Mouse (Mus musculus): ENCODE data around the gene Ccdc102a.
A peak's percentile ranks its signal among the peaks of the same experiment; 100 is the strongest.

Gene Ccdc102a

DNA sequence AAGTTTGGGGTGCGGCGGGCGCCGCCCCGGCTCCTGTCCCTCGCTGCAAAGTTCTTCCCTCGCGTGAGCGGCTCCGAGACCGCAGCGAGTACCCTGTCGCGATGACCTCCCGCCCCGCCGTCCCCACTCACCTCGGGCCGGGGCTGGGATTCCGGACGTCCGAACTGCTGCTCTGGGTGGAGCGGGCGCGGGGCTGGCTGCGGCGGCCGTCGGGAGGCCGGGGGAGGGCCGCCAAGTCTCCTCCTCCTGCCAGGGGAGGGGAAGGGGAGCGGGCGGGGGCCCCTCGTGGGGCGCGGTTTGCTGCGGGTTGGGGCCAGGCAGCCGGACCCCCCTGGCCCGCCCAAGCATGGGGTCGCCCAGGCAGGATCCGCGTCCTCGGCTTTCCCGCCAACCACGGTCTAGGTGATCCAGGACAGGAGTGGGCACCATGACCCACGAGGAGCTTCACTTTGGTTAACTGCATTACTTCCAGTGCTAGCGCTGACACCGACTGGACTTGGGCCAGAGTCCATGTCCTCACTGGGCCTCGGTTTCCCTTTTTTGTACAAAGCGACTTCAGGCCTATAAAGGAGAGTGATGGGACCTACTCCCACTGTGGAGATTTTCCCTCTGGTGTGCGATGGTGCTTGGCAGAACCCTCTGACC is at the start of gene Ccdc102a:
TSS of gene Ccdc102a (minus strand) at position 248 of the 645 bp plus-strand sequence.
- DNase-seq (ENCODE audit: low spot score in 2 of 2), result peak in 1 of 2 experiments; percentile 29

DNA sequence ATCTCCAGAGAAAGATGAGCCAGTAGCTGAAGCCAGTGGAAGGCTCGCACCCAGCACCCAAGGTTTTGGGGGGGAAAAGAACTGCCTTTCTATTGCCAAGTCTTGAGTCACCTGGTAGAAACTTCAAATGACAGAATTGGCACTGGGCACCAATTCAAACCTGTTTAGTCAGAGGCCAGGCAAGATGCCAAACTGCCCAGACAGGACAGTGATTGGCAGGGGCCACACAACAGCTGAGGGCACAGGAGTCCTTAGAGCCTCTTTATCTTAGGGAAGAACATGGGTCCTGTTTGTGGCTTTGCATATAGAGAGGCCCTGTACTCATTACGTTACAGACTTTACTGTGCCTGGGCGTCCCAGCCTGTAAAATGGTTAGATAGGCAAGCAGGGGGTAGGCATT is 49.7 kb upstream of the Ccdc102a start:
- no peak for DNase-seq (ENCODE audit: low spot score in 2 of 2)

DNA sequence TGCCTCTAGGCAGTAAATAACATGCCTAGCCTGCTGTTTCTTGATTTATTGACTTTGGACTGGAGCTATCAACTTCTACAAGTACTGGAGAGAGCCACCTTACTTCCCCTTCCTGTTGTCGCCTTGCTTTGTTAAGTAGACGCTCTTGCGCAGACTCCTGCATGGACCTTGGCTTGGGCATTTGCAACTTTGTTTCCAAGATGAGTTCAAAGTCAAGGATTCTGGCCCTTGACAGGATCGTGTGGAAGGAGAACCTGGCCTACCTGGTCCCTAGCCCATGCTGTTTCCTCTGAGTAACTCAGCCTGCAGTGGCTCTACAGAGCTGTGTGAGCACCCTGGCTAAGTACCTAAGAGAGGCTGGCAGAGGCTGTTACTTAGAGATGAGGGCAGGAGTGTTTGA is 49.2 kb upstream of the Ccdc102a start:
- no peak for DNase-seq (ENCODE audit: low spot score in 2 of 2)

DNA sequence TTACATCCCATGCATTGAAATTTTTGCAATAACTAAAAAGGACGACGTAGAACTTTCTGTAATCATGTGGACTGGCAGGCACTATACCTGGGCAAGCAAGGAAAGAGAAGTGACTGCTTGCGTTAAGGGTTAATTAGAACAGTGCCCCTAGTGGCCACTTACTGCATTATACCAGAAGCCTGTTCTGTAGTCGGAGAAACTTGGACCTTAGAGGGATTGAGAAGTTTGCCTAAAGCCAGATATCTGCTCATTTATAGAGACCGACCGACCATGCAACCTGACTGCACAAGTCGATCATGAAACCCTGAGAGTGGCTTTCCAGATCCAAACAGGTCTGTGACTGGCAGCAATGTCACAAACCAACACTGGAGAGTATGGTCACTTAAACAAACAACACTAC is 48.7 kb upstream of the Ccdc102a start:
- peak; percentile 54 to 67 for DNase-seq (ENCODE audit: low spot score in 2 of 2)

DNA sequence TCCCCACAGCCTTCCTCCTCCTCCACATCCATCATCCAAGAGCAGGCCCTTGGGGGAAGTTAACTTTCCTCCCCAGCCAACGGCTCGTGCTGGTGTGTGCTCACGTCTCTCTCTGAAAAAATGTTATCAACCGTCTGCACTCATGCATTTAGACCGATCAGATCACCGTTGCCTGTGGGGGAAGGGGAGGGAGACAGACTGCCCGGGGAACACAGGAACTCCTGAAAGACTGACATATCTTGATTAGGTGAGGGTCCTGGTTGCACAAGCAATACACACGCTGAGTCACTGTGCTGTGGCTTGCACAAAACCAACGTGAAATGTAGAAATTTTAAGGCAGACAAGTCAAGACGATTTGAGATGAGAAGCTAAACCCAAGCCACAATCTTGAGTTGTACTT is 46.9 kb upstream of the Ccdc102a start:
- DNase-seq (ENCODE audit: low spot score in 2 of 2), result peak; percentile 55 to 72

DNA sequence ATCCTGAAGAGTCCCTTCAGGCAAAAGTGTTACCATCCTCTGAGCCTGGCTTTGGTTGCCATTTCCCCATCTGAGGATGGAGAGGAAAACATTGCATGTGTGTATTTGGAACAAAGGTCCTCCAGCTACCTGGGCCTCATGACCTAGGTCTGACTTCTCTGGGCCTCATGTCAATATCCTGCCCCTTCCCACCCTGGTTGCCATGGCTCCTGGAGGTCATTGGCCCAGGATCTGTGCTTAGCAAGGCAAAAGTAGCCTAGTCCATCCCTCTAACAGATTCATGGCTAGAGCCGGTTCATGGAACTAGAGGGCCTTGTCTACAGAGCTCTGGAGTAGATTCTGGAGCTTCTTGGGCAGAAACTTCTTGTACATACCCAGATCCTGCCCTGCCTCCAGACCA is 44.3 kb upstream of the Ccdc102a start:
- DNase-seq (ENCODE audit: low spot score in 2 of 2), result no peak

DNA sequence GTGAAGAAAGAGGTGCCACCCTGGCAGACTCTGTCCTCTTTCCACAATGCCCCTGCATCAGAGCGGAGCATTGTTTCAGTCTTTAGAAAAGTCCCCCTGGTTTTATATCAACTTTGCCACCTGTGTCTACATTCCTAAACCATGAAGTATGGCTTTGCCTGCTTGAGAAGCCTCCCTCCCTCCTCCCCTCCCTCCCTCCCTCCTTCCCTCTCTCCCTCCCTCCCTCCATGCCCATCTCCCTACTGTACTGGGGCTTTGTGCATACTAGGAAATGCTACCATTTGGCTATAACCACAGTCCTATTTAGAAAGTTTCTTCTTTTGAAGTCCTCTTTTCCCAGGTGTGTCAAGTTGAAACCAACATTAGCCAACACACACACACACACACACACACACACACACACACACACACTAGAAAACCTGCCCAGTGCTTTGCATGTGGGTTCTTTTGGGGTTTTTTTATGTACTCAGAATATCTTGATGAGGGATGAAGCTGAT is 38.2 kb upstream of the Ccdc102a start:
- DNase-seq (ENCODE audit: low spot score in 2 of 2), result peak in 1 of 2 experiments; percentile 37

DNA sequence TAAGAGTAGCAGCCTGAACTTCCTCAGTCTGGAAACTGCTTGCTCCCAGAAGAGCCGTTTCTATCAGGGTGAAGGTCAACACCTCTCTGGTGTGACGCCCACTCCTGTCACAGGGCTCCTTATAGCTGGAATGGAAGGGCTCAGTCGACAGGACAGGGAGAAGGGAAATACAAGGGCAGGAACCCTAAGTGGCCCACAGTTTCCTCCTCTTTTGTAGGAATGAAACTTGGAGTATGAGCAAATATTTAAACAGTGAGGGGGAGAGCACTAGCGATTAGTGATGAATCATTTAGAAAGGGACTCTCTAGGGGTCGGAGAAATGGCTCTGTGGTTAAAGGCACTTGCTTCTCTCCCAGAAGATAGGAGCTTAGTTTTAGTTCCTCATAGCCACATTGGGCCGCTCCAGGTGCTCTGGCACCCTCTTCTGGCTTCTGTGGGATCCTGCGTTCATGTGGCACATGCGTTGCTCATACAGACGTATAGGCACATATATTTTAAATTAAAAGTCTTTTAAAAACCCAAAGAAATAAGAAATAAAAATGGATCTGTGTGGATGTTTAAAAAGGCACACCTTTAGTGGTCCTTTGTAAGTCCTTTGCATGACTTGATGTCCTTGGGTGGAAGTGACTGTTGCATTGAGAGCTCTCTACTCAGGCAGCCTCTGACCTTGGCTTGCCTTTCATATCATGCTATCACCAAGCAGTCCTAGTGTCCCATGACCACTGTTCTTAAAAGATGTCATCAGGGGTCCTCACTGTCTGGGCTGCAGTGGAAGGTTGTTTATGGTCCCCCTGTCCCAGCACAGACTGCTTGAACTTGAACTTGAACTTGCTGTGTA is 37.2 kb upstream of the Ccdc102a start:
- peak; percentile 75 to 82 for DNase-seq (ENCODE audit: low spot score in 2 of 2)

DNA sequence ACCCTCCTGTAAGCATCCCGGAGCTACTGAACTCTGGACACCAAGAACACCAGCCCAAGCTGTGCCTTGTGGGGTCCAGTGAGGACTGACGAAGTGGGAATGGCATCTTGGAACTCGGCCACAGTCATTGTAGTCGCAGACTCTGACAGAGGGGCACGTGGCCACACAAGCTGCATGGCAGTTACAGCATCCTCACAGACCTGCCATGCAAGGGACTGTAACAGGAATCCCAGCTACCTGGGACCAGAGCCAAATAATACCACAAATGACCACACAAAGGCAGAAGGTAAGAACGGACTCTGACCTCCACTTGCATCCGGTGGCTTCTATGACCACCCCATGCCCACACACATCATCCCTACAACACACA is 36.5 kb upstream of the Ccdc102a start:
- no peak for DNase-seq (ENCODE audit: low spot score in 2 of 2)

DNA sequence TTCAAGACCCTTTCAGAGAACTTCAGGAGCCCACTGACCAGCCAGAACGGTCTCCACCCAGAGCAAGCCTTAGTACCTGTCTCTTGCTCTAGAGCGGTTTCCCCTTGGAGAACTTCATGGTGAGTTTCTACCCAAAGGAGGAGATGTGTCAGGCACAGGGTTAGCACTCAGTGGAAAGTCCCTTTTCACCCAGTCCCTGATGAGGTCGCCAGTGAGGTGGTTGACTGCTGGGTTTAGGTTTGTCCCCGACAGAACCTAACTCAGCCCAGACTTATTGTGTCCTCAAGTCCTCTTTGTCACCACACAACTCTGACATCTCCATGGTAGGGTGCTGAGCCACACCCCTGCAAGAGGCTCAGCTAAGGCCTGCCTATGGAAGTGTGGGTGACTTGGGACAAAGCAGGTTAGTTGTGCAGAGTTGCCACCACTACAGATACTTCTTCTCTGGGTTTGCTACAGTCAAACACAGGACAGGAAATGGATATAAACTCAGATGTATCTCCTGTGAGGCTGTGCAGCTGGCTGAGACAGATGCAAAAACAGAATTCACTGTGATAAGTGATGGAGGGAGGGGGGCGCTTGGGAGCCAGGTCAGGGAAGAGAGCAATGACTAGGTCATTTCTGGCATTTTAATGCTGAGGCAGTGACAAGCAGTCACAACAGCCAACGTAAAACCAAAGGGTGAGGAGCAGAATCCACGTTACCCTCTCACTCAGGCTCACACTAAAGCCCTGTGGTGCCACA is 35.9 kb upstream of the Ccdc102a start:
- DNase-seq (ENCODE audit: low spot score in 2 of 2), result no peak

DNA sequence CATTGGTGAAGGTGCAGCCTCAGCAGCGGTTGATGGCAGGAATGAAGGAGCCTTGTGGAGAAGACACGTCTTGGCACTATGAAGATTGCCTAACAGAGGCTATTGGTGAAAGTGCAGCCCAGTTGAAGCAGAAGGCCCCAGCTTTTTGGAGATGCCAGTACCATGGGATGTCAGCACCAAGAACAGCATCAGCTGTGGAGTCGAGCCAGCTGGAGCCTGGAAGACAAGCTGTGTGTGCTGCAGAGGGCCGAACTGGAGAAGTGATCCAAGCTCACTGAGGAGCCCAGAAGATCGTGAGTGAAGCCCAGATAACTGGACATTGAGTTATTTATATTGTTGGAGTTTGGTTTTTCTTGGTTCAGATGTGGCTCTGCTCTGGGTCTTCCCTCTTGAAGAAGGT is 34.2 kb upstream of the Ccdc102a start:
- no peak for DNase-seq (ENCODE audit: low spot score in 2 of 2)

DNA sequence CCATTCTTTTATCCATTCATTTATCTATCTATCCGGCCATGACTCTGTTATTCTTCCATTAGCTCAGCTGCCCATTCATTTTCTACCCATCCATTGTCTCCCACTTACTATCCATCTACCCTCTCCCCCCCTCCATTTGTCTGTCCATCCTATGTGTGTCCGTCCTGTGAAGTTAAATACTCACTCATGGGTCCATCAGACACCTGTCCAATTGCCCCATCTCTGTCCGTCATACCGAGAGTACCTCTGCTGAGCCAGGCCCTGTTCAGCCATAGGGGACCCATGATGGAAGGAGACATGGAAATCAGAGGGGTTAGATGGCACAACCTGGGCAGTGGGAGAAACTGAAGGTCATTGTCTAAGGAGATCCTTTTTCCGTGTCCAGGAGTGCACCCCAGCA is 32.6 kb upstream of the Ccdc102a start:
- DNase-seq (ENCODE audit: low spot score in 2 of 2), result no peak

DNA sequence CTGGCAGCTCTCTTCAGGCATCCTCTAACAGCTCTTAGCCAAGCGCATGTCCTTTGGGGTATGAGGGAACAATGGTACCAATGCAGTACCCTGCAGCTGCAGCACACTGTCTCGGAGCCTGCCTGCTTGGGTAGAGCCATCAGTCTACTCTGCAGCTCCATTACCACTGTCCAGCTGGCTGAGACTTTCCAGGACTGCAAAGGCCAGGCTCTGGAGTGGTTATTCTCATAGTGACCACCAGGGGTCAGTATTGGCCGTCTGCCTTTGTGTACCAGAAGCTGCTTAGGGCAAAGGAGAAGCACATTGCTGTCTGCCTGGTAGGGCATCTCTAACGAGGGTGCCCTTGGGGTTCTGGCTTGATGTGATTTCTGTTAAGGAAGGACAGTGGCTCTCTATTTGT is 32.1 kb upstream of the Ccdc102a start:
- DNase-seq (ENCODE audit: low spot score in 2 of 2), result peak; percentile 45 to 54

DNA sequence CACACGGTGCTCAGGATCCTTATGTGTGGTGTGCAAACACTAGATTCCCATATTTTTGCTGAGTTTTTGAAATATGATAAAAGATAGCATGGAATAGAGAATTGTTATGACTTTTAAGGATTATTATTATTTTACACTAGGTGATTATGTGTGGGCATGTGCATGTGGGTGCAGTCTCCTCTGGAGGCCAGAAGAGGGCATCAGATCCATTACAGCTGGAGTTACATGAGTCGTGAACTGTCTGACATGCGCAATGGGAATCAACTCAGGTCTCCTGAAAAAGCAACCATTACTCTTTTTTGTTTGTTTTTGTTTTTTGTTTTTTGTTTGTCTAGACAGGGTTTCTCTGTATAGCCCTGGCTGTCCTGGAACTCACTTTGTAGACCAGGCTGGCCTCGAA is 31.1 kb upstream of the Ccdc102a start:
- DNase-seq (ENCODE audit: low spot score in 2 of 2), result no peak

DNA sequence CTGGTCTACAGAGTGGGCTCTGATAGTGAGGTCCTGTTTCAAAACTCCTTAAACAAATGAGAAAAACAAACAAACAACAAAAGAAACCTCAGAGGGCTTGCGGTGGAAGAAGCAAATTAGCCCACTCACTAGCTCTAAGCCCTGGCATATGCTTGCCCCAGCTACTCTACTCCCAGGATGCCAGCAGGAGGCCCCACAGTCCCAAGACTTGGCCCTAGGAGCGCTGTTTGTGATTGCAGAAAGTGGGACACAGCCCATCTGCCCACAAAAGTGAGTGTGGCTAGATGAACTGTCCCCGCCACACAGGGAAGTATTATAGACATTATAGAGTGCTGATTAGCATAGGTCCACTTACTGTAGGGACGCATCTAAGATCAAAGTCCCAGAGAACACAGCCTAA is 30.5 kb upstream of the Ccdc102a start:
- no peak for DNase-seq (ENCODE audit: low spot score in 2 of 2)

DNA sequence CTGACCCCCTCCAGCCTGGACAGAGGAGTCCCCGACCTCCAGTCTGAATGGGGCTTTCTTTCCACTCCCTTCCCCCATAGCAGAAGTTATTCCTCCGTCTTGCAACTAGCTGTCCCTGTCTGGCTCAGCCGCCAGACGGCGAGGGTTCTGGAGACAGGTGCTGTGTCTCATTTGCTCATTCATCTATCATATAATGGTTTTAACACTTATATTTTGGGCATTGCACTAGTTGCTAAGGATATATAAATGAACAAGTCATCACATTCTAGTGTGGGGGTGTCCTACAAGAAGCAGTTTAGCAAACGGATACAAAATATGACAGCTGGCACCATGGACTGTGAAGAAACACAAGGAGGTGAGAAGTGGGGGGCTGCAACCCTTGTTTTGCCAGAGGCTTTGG is 27.3 kb upstream of the Ccdc102a start:
- no peak for DNase-seq (ENCODE audit: low spot score in 2 of 2)

DNA sequence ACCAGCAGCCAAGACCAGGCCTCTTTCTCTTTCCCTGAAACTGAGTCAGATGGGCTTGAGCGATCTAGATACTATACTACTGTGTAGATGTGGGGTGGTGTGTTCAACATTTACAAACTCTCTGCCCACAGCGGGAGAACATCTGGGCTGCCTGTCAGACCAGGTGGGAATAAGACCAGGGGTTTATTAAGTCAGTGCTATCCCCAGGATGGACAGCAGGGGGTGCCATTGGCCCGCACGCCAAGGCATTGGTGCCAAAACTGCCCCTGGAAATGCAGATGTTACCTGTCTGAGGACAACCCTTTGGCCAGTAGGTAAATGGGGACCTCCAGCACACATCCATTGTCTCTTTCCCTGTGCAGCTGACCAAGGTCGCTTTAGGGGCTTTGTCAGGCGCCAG is 24.7 kb upstream of the Ccdc102a start:
- DNase-seq (ENCODE audit: low spot score in 2 of 2), result peak; percentile 40 to 53

DNA sequence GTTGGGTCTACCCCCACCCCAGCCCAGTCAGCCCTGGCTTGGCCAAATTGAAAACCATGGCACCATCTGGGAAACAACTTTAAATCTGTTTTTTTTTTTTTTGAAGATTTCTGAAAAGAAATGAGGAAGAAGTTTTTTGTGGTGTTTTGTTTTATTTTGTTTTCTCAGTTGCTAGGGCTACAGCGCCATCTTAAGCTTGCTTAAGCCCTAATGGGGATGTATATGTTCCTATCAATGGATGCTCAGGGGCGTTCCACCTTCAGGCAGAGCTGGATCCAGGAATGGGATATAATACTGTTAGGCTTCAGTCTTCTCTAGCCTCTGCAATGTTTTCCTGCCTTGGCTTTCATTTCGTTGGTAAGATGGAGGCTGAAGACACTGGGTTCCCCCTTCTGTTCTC is 17.3 kb upstream of the Ccdc102a start:
- DNase-seq (ENCODE audit: low spot score in 2 of 2), result no peak

DNA sequence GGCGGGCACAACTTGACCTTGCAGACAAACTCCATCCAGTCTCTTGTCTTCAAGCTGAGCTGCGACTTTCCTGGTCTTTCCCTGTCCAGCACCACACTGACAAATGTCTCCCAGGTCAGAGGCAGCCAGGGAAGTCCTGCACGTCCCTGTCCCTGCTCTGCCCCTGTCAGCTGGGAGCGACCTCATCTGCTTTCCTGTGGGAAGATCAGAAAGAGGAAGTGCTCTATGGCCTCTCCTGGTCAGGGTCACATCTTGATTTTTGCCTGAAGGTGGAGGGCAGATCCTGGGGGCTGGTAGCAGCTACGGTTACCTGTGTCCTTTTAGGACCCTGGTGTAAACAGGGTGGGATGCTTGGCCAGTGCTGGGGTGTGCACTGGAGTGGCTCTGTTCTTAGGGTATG is 16.0 kb upstream of the Ccdc102a start:
- no peak for DNase-seq (ENCODE audit: low spot score in 2 of 2)

DNA sequence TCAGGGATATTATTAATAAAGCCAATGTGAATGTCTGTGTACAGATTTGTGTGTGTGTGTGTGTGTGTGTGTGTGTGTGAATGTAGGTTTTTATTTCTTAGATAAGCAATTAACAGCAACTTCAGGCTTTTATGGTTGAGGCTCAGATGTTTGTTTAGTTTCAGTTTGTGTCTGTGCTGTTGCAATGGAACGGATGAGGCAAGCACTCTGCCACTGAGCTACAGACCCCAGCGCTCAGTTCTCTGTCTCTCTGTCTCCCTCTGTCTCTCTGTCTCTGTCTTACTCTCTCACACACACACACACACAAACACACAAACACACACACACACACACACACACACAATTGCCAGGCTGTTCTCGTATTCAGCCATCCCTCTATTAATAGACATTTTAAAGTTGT is 10.3 kb upstream of the Ccdc102a start:
- no peak for DNase-seq (ENCODE audit: low spot score in 2 of 2)

DNA sequence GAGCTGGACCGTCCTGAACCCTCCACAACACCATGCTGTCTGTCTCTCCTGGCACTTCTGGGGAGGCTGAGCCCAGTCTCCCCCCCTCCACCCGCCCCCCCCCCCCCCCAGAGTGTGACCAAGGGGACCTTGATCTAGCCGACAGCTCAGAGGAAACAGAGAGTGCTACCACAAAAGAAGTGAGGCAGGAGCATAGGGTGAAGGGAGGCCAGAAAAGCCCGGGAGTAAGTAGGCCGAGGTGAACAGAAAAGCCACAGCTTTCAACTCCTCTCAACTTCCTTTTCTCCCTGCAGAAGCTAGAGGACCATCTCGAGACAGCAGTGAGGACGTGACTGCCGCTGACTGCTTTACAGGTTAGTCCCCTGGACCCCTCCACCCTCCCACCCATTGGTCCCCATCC is 5.5 kb upstream of the Ccdc102a start, which contains the start of gene Adgrg5:
TSS of gene Adgrg5 (plus strand) at position 290 of the 400 bp plus-strand sequence.
- peak; percentile 26 to 27 for DNase-seq (ENCODE audit: low spot score in 2 of 2)

DNA sequence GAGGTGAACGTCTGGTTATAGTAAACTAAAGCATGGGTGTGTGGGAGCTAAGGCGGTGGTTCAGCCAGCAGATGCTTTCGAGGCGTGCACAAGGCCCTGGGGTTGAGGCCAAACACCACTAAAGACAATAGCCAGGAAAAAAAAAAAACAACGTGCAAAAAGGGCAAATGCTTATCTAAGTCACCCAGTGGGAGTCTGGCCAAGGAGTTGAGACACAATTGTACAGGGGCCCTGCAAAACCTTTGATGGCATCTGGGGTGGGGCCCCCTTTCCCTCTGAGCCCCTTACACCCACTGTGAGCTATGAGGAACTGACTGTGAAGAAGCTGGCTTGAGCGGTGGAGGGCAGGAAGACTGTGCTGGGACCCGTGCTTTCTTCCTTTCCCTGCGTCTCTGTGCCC is 4.7 kb upstream of the Ccdc102a start:
- DNase-seq (ENCODE audit: low spot score in 2 of 2), result no peak
